Mouse (Mus musculus) lung, embryonic 16.5 days (tissue): ENCODE measurements at regions not wholly inside any gene's neighbourhood (a gene's known extent, or its start where the extent isn't known, plus 50 kb on each side); places are given as distances from the start of the nearest gene placed in this dataset.

ENCODE experiments used
- ATAC-seq: fragments of 200-750 bp; cut with Nextera tagmentation; 2 replicates; pipeline ENCODE4 v1.8.0; 2017; ENCODE audit warnings: low read depth, mild to moderate bottlenecking, moderate library complexity
- H3K27ac ChIP-seq: fragments of 300-500 bp; sonication (generic); 2 replicates; pipeline ENCODE4 v1.5.1; 2014; ENCODE audit warnings: mild to moderate bottlenecking, control low read depth, low read length
- H3K27me3 ChIP-seq: fragments of 300-500 bp; sonication (generic); 2 replicates; pipeline ENCODE4 v1.6.1; 2014; ENCODE audit warnings: low read depth, low read length, mixed read lengths; ENCODE audit not compliant: control insufficient read depth, insufficient read depth
- H3K36me3 ChIP-seq: fragments of 300-500 bp; sonication (generic); 2 replicates; pipeline ENCODE4 v1.6.1; 2014; ENCODE audit warnings: low read length; ENCODE audit not compliant: control insufficient read depth, insufficient read depth
- H3K4me1 ChIP-seq: fragments of 300-500 bp; sonication (generic); replicated peaks from 2 replicates; pipeline ENCODE4 v1.6.1; 2014; ENCODE audit warnings: low read length, mixed read lengths; ENCODE audit not compliant: control insufficient read depth, insufficient read depth
- H3K4me2 ChIP-seq: fragments of 300-500 bp; sonication (generic); 2 replicates; pipeline ENCODE4 v1.6.1; 2014; ENCODE audit warnings: low read depth, low read length, control low read depth
- H3K4me3 ChIP-seq: fragments of 300-500 bp; sonication (generic); 2 replicates; pipeline ENCODE4 v1.5.1; 2014; ENCODE audit warnings: mild to moderate bottlenecking, low read length, control low read depth
- H3K9ac ChIP-seq: fragments of 300-500 bp; sonication (generic); 2 replicates; pipeline ENCODE4 v1.6.1; 2014; ENCODE audit warnings: low read length, control low read depth
- H3K9me3 ChIP-seq: fragments of 300-500 bp; sonication (generic); 2 replicates; pipeline ENCODE4 v1.6.1; 2016; ENCODE audit warnings: low read length; ENCODE audit not compliant: control insufficient read depth
- WGBS: fragments of 180-500 bp; shearing (Covaris S2); extraction: QIAGEN DNeasy Blood & Tissue Kit; methylation state at CpG from one replicate; pipeline ENCODE4 v1.1.7; 2014; 5-methylcytosine and 5-hydroxymethylcytosine counted together

GRCm38 (mm10) chr9:67165486-67165885 is 116.3 kb upstream of the Tpm1 start:
- no peak overlapping the region for H3K4me2 ChIP-seq
- 89% methylated on average over 9 of the region's 9 CpGs for WGBS
- 0 out of 2 replicates have a peak, but pooled peaks cover 8% of the 10 kb centered on the region for H3K4me1 ChIP-seq

GRCm38 (mm10) chr9:67163746-67164145 is 114.5 kb upstream of the Tpm1 start:
- Histone ChIP-seq H3K4me1 (no peaks in the 10 kb centered on the region), H3K9me3 (no peaks in the 10 kb centered on the region), H3K9ac (no peak overlapping the region), H3K36me3 (no peaks in the 10 kb centered on the region), H3K4me2 (no peak overlapping the region), H3K27me3 (no peaks in the 10 kb centered on the region), H3K4me3 (no peak overlapping the region), H3K27ac (no peak overlapping the region)
- 31% methylated on average over 6 of the region's 6 CpGs for WGBS
- no peak for ATAC-seq

More at GRCm38 (mm10) chr9:67165486-67165885, 116.3 kb upstream of the Tpm1 start:
- Histone ChIP-seq H3K9ac (no peak overlapping the region), H3K27me3 (no peaks in the 10 kb centered on the region), H3K27ac (no peak overlapping the region), H3K9me3 (no peaks in the 10 kb centered on the region), H3K4me3 (no peak overlapping the region), H3K36me3 (no peaks in the 10 kb centered on the region)
- no peak for ATAC-seq

GRCm38 (mm10) chr9:67160785-67161455 is 111.7 kb upstream of the Tpm1 start:
- no peaks in the 10 kb centered on the region for H3K36me3 ChIP-seq
- no peaks in the 10 kb centered on the region for H3K27me3 ChIP-seq
- no peak for ATAC-seq
- no peak overlapping the region for H3K4me3 ChIP-seq
- WGBS, result 60% methylated on average over 3 of the region's 3 CpGs
- H3K4me2 ChIP-seq, result no peak overlapping the region
- no peak overlapping the region for H3K27ac ChIP-seq
- H3K9me3 ChIP-seq, result no peaks in the 10 kb centered on the region
- H3K9ac ChIP-seq, result no peak overlapping the region
- H3K4me1 ChIP-seq, result no peaks in the 10 kb centered on the region

GRCm38 (mm10) chr9:67160350-67160749 is 111.1 kb upstream of the Tpm1 start:
- no peak overlapping the region for H3K27ac ChIP-seq
- no peaks in the 10 kb centered on the region for H3K4me1 ChIP-seq
- H3K9ac ChIP-seq, result no peak overlapping the region
- whole genome bisulfite sequencing, result 94% methylated on average over 5 of the region's 5 CpGs
- no peaks in the 10 kb centered on the region for H3K9me3 ChIP-seq
- no peak overlapping the region for H3K4me2 ChIP-seq
- H3K27me3 ChIP-seq, result no peaks in the 10 kb centered on the region
- ATAC-seq, result no peak
- H3K36me3 ChIP-seq, result no peaks in the 10 kb centered on the region
- no peak overlapping the region for H3K4me3 ChIP-seq

- Histone ChIP-seq H3K9me3 (no peaks in the 10 kb centered on the region), H3K4me2 (no peak overlapping the region), H3K4me3 (no peak overlapping the region), H3K36me3 (no peaks in the 10 kb centered on the region), H3K27me3 (no peaks in the 10 kb centered on the region), H3K27ac (no peak overlapping the region), H3K9ac (no peak overlapping the region), H3K4me1 (peaks cover 14% of the 10 kb centered on the region)
- WGBS, result 44% methylated on average over 3 of the region's 3 CpGs
- no peak for ATAC-seq
Measured at GRCm38 (mm10) chr9:67156590-67157259, 107.5 kb upstream of the Tpm1 start.

- Histone ChIP-seq H3K4me2 (no peak overlapping the region), H3K36me3 (no peaks in the 10 kb centered on the region), H3K9ac (no peak overlapping the region), H3K27me3 (no peaks in the 10 kb centered on the region), H3K27ac (no peak overlapping the region), H3K9me3 (no peaks in the 10 kb centered on the region), H3K4me3 (no peak overlapping the region), H3K4me1 (peaks cover 17% of the 10 kb centered on the region)
- ATAC-seq, result no peak
- WGBS, result 58% methylated on average over 6 of the region's 6 CpGs
Measured at GRCm38 (mm10) chr9:67154062-67154461, 104.9 kb upstream of the Tpm1 start.

GRCm38 (mm10) chr9:67153333-67153732 is 104.1 kb upstream of the Tpm1 start:
- Histone ChIP-seq H3K4me2 (no peak overlapping the region), H3K36me3 (no peaks in the 10 kb centered on the region), H3K27ac (peak overlapping the region; percentile 19), H3K27me3 (no peaks in the 10 kb centered on the region), H3K9me3 (no peaks in the 10 kb centered on the region), H3K4me3 (no peak overlapping the region), H3K4me1 (peaks cover 17% of the 10 kb centered on the region), H3K9ac (no peak overlapping the region)
- ATAC-seq, result peak; percentile 5; the same call in 1 of the 2 replicates
- 65% methylated on average over 4 of the region's 4 CpGs for WGBS

- Histone ChIP-seq H3K4me2 (no peak overlapping the region), H3K9ac (no peak overlapping the region), H3K4me3 (no peak overlapping the region), H3K9me3 (no peaks in the 10 kb centered on the region), H3K36me3 (no peaks in the 10 kb centered on the region), H3K4me1 (peaks cover 22% of the 10 kb centered on the region), H3K27me3 (no peaks in the 10 kb centered on the region), H3K27ac (no peak overlapping the region)
- ATAC-seq, result 0 out of 2 replicates have a peak, but pooled peaks have one; percentile 18
- WGBS, result 43% methylated on average over 7 of the region's 7 CpGs
Measured at GRCm38 (mm10) chr9:67147656-67148055, 98.5 kb upstream of the Tpm1 start.

- Histone ChIP-seq H3K9me3 (no peaks in the 10 kb centered on the region), H3K36me3 (no peaks in the 10 kb centered on the region), H3K4me3 (no peak overlapping the region), H3K9ac (no peak overlapping the region), H3K27ac (no peak overlapping the region), H3K4me2 (no peak overlapping the region), H3K4me1 (peaks cover 10% of the 10 kb centered on the region), H3K27me3 (no peaks in the 10 kb centered on the region)
- peak; percentile 83 for ATAC-seq
- WGBS, result 63% methylated on average over 6 of the region's 6 CpGs
Measured at GRCm38 (mm10) chr9:67145392-67145791, 96.2 kb upstream of the Tpm1 start.
